Mouse (Mus musculus): ENCODE measurements around the gene Slc1a7.

Slc1a7 gene

DNA sequence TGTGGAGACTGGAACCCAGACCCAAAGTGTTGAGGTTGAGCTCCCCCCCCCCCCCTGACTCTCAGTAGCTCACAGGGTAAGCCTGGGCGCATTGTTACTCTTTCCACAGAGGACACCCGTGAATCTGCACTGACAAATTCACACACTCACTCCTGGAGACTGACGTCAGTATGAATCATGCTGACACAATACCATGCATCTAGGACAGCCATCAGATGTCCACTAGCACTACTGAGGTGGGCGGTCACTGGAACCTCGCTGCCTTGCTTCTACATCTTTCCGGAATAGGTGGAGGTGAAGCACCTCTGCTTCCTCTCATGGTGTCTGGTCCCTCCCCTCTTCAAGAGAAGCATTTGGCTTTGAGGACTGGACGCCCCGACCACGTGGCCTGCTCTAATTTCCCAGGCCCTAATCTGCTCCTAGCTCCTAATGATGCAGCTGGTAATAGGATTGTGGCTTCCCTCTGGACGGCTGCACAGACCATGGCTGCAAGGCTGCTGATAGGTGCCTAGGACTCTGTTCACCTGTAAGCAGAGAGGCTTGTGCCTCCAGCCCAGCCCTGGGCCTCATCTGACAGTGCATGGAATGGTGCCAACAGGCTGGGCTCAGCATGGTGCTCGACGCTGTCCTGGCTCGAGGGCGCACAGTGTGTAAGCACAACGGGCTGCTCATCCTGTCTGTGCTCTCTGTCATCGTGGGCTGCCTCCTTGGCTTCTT lies at the start of gene Slc1a7:
Slc1a7 (plus strand) TSS at position 367 of the 717 bp plus-strand sequence.
- no peak for DNase-seq

GRCm38 (mm10) chr4:107920336-107920735 lies 47.8 kb upstream of the Slc1a7 start:
- DNase-seq, result no peak

GRCm38 (mm10) chr4:107921152-107921695 lies 46.9 kb upstream of the Slc1a7 start:
- no peak for DNase-seq

DNA sequence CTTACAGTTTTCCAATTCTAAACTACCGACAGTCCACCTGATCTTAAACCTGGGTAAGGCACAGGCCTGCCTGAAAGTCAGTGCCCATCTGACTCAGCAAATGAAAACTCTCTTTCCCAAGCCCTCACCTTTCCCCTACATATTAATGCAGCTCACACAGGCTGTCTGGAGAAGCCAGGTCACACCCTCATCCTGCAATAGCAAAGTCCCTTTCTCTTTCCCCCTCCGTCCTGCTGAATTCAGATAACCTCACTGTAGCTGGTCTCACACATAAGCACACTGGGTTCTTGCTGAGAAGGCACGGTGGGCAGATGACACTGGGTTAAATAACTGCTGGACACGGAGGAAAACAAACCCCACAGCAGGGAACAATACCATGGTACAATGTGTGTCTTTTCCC lies 46.2 kb upstream of the Slc1a7 start:
- DNase-seq, result no peak

GRCm38 (mm10) chr4:107923145-107923802 lies 44.9 kb upstream of the Slc1a7 start, which contains the start of gene Cpt2:
Gene Cpt2 (minus strand): TSS chr4:107923610.
- peak; percentile 76 for DNase-seq

DNA sequence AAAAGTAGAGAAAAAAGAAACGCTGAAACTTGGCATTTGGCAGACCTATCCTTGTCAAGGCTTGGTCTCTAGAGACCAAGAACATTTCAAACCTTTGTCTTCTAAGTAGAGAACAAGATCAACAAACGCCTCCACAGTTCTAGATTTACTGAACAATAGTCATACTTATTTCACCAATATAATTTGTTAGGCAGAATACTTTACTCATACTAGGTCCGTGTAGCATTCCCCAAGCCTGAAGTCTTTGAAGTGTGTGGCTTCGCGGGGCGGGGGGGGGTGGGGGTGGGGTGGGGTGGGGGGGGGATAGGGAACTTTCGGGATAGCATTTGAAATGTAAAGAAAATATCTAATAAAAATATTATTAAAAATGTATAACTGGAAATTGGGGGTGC lies 44.3 kb upstream of the Slc1a7 start:
- no peak for DNase-seq

- no peak for DNase-seq
These were observed 39.9 kb upstream of the Slc1a7 start for GRCm38 (mm10) chr4:107928269-107928668.

DNA sequence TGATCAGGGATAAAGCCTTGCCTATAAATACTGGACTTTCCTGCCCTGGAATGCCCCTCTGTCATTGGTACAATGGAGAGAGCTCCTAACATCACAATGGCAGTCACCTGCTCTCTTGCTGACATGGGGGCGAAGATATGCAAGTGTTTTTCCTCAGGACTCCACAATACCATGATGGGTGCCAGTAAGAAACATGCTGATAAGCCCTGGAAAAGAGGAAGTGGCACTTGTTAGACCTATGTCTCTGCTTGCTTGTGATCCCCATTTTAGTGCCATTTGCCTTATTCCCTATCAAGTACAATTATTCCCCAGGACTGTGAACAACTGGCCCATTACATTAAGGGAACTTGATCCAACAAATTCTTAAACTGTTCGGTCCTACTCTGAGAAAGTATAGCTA lies 39.4 kb upstream of the Slc1a7 start:
- no peak for DNase-seq

GRCm38 (mm10) chr4:107931453-107931852 lies 36.7 kb upstream of the Slc1a7 start:
- no peak for DNase-seq

- no peak for DNase-seq
These were observed 34.9 kb upstream of the Slc1a7 start for GRCm38 (mm10) chr4:107933239-107933638.

DNA sequence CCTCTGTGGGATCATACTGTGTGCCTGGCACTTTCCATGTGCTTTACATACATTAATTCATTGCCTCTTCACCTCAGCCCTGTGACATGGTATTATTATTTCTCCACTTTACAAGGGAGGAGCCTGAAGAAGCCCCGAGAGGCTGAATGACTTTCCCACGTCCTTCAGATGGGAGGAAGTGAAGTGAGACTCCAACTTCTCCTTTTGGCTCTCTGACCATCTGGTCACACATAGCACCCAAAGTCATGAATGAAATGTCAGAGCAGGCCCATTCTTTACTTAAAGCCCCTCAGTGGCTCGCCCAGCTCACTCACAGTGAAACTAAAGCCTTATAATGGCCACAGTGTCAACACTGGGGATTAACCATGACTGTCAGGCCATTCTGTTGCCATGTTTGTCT lies 32.9 kb upstream of the Slc1a7 start:
- DNase-seq, result no peak

GRCm38 (mm10) chr4:107937338-107937737 lies 30.8 kb upstream of the Slc1a7 start:
- DNase-seq, result peak; percentile 66

- no peak for DNase-seq
These were observed 30.0 kb upstream of the Slc1a7 start for GRCm38 (mm10) chr4:107938124-107938523.

DNA sequence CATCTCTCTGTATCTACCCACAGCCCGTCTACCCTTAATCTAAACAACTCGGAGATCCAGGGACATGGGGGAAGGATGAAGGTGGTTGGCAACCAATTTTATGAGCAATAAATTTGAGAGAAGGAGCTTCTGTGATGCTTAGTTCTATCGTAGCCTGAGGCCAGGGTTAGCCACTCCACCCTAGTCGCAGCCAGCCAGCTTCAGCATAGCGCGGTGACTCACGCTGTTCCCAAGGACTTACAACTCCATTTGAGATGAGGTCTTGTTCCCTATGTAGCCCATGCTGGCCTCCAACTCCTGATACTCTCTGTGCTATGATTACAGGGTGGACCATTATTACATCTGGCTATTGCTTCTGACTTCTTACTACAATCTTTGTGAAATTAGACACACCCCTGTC lies 25.4 kb upstream of the Slc1a7 start:
- no peak for DNase-seq

DNA sequence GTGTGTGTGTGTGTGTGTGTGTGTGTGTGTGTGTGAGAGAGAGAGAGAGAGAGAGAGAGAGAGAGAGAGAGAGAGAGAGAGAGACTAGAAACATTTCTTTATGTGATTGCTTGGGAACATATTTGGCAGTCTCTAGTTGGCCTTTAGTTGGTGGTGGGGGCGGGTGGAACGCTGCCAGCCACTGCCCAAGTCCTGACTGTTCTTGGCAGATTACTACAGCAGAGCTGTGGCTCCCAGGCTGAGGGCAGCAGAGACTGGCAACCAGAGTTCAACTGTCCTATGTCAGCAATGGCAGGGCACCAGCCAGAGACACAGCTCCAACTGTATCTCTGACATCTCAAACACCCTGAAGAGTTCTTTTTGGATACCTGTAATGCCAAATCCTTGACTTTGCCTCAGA lies 24.0 kb upstream of the Slc1a7 start:
- DNase-seq, result no peak

- DNase-seq, result no peak
These were observed 18.2 kb upstream of the Slc1a7 start for GRCm38 (mm10) chr4:107949918-107950317.

DNA sequence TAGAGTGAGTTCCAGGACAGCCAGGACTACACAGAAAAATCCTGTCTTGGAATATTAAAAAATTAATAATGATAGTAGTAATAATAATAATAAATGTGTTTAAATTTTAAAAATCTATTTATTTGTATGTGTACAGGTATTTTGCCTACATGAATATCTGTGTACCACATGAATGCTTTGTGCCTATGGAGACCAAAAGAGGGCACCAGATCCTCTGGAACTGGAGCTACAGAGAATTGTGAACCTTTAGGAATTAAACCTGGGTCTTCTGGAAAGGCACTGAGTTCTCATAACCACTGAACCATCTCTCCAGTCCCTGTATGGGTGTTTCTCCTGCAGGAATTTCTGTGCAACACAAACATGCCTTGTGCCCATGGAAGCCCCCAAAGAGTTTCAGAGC lies 15.3 kb upstream of the Slc1a7 start:
- no peak for DNase-seq

DNA sequence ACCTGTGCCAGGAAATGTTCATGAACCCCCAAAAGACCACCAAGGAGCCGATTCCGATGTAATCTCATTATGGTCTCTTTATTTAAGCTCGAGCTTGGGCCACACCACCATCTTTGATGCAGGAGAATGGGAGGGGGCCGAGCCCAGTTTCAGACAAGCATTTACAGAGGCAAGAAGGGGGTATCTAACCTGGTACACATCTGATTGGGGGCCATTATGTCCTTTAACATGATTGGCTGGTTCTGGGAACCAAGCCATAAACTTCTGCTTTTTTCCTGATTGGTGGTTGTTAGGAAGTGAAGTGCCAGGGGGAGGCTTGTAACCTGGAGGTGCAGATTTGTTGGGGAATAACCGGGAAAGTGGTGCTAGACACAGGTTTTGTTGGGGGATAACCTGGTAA lies 12.4 kb upstream of the Slc1a7 start:
- no peak for DNase-seq

DNA sequence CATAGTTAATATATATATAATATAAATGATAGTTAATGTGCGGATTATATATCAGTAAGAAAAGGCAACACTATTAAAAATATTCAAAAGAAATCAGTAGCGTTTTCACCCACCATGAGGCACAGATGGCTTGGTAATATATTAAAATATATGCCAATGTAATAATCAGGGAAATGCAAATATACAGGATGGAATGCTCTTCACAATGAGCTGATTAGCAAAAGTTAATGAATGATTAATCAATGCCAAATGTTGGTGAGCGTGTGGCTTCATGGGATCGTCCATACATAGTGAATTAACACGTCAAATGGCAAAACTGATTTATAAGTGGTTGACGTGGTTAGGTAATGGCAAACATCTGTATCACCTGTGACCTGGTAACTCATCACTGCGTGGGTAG lies 9.6 kb upstream of the Slc1a7 start:
- no peak for DNase-seq

GRCm38 (mm10) chr4:107962044-107962732 lies 5.9 kb upstream of the Slc1a7 start:
- no peak for DNase-seq

DNA sequence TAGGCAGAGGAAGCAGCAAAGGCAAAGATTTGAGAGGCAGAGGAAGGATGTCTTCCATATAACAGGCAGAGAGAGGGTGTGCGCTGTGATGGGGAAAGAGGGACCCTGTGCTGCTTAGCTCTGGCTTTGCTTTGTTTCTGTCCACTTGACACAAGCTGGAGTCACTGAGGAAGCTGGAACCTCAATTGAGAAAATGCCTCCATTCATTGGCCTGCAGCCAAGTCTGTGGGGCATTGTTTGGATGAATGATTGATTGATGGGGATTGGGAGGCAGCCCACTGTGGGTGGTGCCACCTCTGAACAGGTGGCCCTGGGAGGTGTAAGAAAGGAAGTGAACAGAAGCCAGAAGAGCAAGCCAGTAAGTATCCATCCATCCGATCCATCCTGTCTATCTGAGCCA lies 5.3 kb upstream of the Slc1a7 start:
- DNase-seq, result no peak

DNA sequence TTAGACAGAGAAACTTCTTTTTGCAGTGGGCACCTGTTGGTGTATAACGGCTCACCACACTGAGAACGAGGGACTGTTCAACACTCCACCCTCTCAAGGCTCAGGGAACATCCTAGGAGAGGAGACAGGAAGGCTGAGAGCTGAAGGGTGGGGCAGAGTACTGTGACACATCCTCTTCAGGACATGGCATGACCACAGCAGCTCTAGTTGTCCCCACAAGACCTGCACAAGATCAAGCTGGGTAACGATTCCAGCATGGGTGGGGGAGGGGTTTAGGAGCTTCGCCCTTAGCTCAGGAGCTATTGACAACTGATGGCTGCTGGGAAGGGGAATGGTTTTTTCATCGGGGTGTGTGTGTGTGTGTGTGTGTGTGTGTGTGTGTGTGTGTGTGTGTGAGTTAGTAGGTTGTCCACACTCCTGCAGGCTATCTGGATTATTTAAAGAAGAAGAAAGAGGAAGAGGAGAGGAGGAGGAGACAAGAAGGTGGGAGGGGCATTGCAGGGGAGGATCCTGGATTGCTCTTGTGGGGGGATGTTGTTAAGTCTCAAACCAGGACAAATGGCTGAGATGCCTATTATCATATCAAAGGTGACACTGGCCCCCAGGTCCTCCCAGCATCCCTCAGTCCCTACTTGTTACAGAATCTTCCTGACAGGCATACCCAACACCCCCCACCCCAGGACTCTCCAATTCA lies 1.6 kb upstream of the Slc1a7 start:
- DNase-seq, result no peak

- DNase-seq, result no peak
These were observed 1.6 kb downstream of the Slc1a7 start for GRCm38 (mm10) chr4:107969781-107970180.
